In the genomic region with DNA sequence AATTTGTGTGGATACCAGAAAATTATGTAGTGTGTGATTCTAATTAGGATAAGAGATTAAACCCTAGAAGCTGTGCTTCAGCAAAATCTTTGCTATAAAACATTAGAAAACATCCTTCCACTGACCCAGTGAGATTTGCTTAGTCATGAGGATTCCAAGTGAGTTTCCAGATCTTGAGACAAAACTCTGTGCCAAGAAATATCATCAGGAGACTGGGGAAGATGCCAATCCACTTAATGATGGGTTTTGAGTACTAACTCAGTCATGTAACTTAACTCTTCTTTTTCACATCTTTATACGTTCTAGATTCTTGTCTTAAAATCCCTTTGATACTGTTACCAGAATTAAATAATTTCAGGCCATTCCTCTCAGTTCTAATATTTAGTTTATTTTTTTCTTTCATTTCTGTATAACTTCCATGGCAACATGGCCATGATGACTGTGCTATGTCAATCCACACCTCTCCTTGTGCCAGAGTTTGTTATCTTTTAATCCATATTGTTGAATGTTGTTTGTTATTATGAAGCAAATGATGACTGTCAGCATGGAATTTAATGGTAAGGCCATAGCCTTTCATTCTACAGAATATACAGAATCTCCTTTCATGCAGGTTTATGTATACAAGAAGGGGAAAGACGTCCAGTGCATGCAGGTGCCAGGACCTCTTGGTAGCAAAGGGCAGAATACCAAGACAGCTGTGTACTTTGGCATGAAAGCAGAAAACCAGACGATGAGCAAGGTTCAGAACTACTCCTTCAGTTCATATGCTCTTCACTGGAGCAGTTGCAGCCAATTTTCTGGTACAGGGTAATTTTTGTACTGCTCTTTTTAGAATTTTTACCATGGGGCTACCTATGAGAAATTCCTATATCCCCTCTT, we compare ENCODE assay signal across 16 mouse cellular contexts.
DNase-seq lines count a peak whose midpoint lies in the region; ATAC-seq and TF ChIP-seq lines count a peak whose summit lies in the region.
"Had no signal": no experiment of that assay in that cellular context is flagged by ENCODE, and none has a peak within 500 bp of the region (broad histone marks: within the 10 kb centered on the region; RNA-seq: fewer than 3 reads in every experiment).

No protein-coding gene starts in this region.

- no peaks in the 10 kb centered on the region for H3K36me3 ChIP-seq in embryonic facial prominence, embryonic 14.5 days (ENCODE audit: control insufficient read depth, insufficient read depth, low read length)
- no peaks in the 10 kb centered on the region for H3K36me3 ChIP-seq in embryonic facial prominence, embryonic 10.5 days (replicated peaks)
- no peaks in the 10 kb centered on the region for H3K36me3 ChIP-seq in midbrain, postnatal 0 days (ENCODE audit: insufficient read depth, low read length)
- H3K36me3 ChIP-seq in midbrain, embryonic 14.5 days (ENCODE audit: control insufficient read depth, insufficient read depth, low read length), result no peaks in the 10 kb centered on the region
- H3K36me3 ChIP-seq: forebrain, embryonic 10.5 days; liver, embryonic 15.5 days; midbrain, embryonic 10.5 days; neural tube, embryonic 15.5 days had no signal

- H3K27ac ChIP-seq in embryonic facial prominence, embryonic 14.5 days (replicated peaks; ENCODE audit: low read depth, low read length), result no peak overlapping the region
- H3K27ac ChIP-seq in embryonic facial prominence, embryonic 10.5 days (replicated peaks), result no peak overlapping the region
- H3K27ac ChIP-seq in midbrain, postnatal 0 days (ENCODE audit: low read depth, low read length), result no peak overlapping the region
- H3K27ac ChIP-seq in midbrain, embryonic 14.5 days (replicated peaks; ENCODE audit: low read depth, low read length), result no peak overlapping the region
- H3K27ac ChIP-seq: forebrain, embryonic 10.5 days; liver, embryonic 15.5 days; midbrain, embryonic 10.5 days; neural tube, embryonic 15.5 days had no signal

- H3K9me3 ChIP-seq in embryonic facial prominence, embryonic 14.5 days (ENCODE audit: control insufficient read depth, low read length), result no peaks in the 10 kb centered on the region
- H3K9me3 ChIP-seq in embryonic facial prominence, embryonic 10.5 days, result no peaks in the 10 kb centered on the region
- no peaks in the 10 kb centered on the region for H3K9me3 ChIP-seq in midbrain, postnatal 0 days (ENCODE audit: low read length)
- H3K9me3 ChIP-seq in midbrain, embryonic 14.5 days (ENCODE audit: control insufficient read depth, low read length), result no peaks in the 10 kb centered on the region
- H3K9me3 ChIP-seq: forebrain, embryonic 10.5 days; liver, embryonic 15.5 days; midbrain, embryonic 10.5 days; neural tube, embryonic 15.5 days had no signal

- DNase-seq in embryonic facial prominence, embryonic 14.5 days (ENCODE audit: low spot score), result peak; percentile 49
- no peak for DNase-seq in embryonic facial prominence, embryonic 10.5 days (ENCODE audit: low spot score)
- peak; percentile 27 to 30 for DNase-seq in kidney, adult 8-10 months
- DNase-seq in kidney, adult 18-20 months, result no peak
- peak; percentile 2 for DNase-seq in midbrain, postnatal 0 days (ENCODE audit: low spot score)
- no peak for DNase-seq in midbrain, embryonic 14.5 days
- no peak for DNase-seq in left cerebral cortex, postnatal 36 days (ENCODE audit: low spot score in 2 of 2)
- no peak for DNase-seq in adrenal gland, postnatal 4 days (ENCODE audit: low spot score in 2 of 2)
- DNase-seq: adrenal gland, postnatal 36 days; cerebellum, postnatal 36 days; spleen, adult 18-20 months had no signal

- H3K4me1 ChIP-seq in embryonic facial prominence, embryonic 14.5 days (ENCODE audit: control insufficient read depth, insufficient read depth, low read length), result no peaks in the 10 kb centered on the region
- no peaks in the 10 kb centered on the region for H3K4me1 ChIP-seq in embryonic facial prominence, embryonic 10.5 days
- no peaks in the 10 kb centered on the region for H3K4me1 ChIP-seq in midbrain, postnatal 0 days (ENCODE audit: insufficient read depth, low read length)
- no peaks in the 10 kb centered on the region for H3K4me1 ChIP-seq in midbrain, embryonic 14.5 days (ENCODE audit: control insufficient read depth, insufficient read depth, low read length)
- H3K4me1 ChIP-seq: forebrain, embryonic 10.5 days; liver, embryonic 15.5 days; midbrain, embryonic 10.5 days; neural tube, embryonic 15.5 days had no signal

- TF ChIP-seq CTCF in midbrain, postnatal 0 days (IDR thresholded peaks at IDR 0.05), result no peak

- intact Hi-C loops in left cerebral cortex, postnatal 36 days (cut with DNase I), result no loop called here

- ATAC-seq in embryonic facial prominence, embryonic 14.5 days (ENCODE audit: low read depth), result no peak
- no peak for ATAC-seq in midbrain, postnatal 0 days (ENCODE audit: low FRiP score)
- ATAC-seq in midbrain, embryonic 14.5 days (ENCODE audit: low FRiP score, low TSS enrichment), result no peak
- ATAC-seq: activated CD4-positive, CD25-positive, alpha-beta regulatory T cell, adult 4 months had no signal

- no peak overlapping the region for H3K9ac ChIP-seq in embryonic facial prominence, embryonic 14.5 days (ENCODE audit: low read depth, low read length)
- H3K9ac ChIP-seq in midbrain, postnatal 0 days (replicated peaks; ENCODE audit: low read length, poor library complexity, severe bottlenecking), result no peak overlapping the region
- H3K9ac ChIP-seq in midbrain, embryonic 14.5 days (replicated peaks; ENCODE audit: low read length), result no peak overlapping the region
- H3K9ac ChIP-seq: liver, embryonic 15.5 days; neural tube, embryonic 15.5 days had no signal

- no peaks in the 10 kb centered on the region for H3K27me3 ChIP-seq in embryonic facial prominence, embryonic 14.5 days (replicated peaks; ENCODE audit: control insufficient read depth, insufficient read depth, low read length)
- no peaks in the 10 kb centered on the region for H3K27me3 ChIP-seq in embryonic facial prominence, embryonic 10.5 days (replicated peaks; ENCODE audit: low read depth, poor library complexity, severe bottlenecking)
- H3K27me3 ChIP-seq in midbrain, postnatal 0 days (ENCODE audit: insufficient read depth, low read length), result no peaks in the 10 kb centered on the region
- no peaks in the 10 kb centered on the region for H3K27me3 ChIP-seq in midbrain, embryonic 14.5 days (ENCODE audit: control insufficient read depth, insufficient read depth, low read length)
- H3K27me3 ChIP-seq: liver, embryonic 15.5 days; neural tube, embryonic 15.5 days had no signal

- H3K4me3 ChIP-seq in embryonic facial prominence, embryonic 14.5 days (ENCODE audit: low read depth, low read length), result no peak overlapping the region
- H3K4me3 ChIP-seq in embryonic facial prominence, embryonic 10.5 days, result no peak overlapping the region
- H3K4me3 ChIP-seq in midbrain, postnatal 0 days (ENCODE audit: low read depth, low read length), result no peak overlapping the region
- no peak overlapping the region for H3K4me3 ChIP-seq in midbrain, embryonic 14.5 days (replicated peaks; ENCODE audit: low read depth, low read length)
- H3K4me3 ChIP-seq: forebrain, embryonic 10.5 days; liver, embryonic 15.5 days; midbrain, embryonic 10.5 days; neural tube, embryonic 15.5 days had no signal

- H3K4me2 ChIP-seq in embryonic facial prominence, embryonic 14.5 days (ENCODE audit: low read depth, low read length), result no peak overlapping the region
- H3K4me2 ChIP-seq in midbrain, postnatal 0 days (ENCODE audit: low read depth, low read length, poor library complexity, severe bottlenecking), result no peak overlapping the region
- H3K4me2 ChIP-seq in midbrain, embryonic 14.5 days (ENCODE audit: low read length), result no peak overlapping the region
- H3K4me2 ChIP-seq: liver, embryonic 15.5 days; neural tube, embryonic 15.5 days had no signal

- WGBS in embryonic facial prominence, embryonic 14.5 days, result 42% methylated on average over 3 of the region's 3 CpGs
- WGBS in embryonic facial prominence, embryonic 10.5 days, result 75% methylated on average over 3 of the region's 3 CpGs
- 70% methylated on average over 3 of the region's 3 CpGs for WGBS in midbrain, postnatal 0 days
- 74% methylated on average over 3 of the region's 3 CpGs for WGBS in midbrain, embryonic 14.5 days

Comparison
In these comparisons a context has a peak if more than half of its experiments do, and no peak if none do; other contexts are left out.
1. DNase-seq: peak in embryonic facial prominence, embryonic 14.5 days (single experiment), kidney, adult 8-10 months (2 of 2) and midbrain, postnatal 0 days (single experiment); none in embryonic facial prominence, embryonic 10.5 days (single experiment), kidney, adult 18-20 months (single experiment), midbrain, embryonic 14.5 days (single experiment), left cerebral cortex, postnatal 36 days (0 of 2) and adrenal gland, postnatal 4 days (0 of 2).